Mouse (Mus musculus) layer of hippocampus, adult 11-12 months (tissue): ENCODE results near the gene Fkbp1a.

Experiments
- DNase-seq: peaks from one replicate; pipeline ENCODE4 v3.0.0; 2022; ENCODE audit warnings: low spot score

The Fkbp1a gene

DNA sequence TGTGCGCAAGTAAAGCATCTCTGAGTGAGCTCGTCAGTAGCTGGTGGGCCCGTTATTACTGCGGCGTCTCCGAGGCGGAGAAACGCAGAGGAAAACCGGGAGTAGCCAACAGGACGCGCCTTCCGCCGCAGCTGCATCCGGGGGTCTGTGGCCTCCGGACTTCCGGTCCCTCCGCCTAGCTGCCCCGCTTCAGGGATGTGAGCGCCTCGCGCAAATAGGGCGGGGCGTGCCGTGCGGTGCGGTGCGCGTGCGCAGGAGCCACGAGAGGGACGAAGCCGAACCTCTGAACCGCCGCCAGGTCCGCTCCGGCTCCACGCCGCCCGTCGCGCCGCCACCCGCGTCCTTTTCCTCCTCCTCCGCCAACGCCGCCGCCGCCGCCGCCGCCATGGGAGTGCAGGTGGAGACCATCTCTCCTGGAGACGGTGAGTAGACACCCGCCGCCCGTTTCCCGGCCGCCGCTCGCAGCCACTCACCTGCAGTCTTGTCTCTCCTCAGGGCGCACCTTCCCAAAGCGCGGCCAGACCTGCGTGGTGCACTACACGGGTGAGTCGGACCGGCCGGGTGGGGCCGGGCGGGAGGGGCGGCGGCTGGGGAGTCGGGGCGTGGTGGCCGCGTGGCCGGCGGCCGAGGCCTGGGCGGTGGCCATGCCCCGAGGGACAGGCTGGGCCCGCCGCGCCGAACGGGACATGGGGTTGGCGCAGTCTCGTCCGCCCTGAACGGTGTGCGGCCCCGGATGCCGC lies at the start of gene Fkbp1a:
Fkbp1a (plus strand) TSS at position 161 of the 740 bp plus-strand sequence.
- DNase-seq = peak; percentile 96

DNA sequence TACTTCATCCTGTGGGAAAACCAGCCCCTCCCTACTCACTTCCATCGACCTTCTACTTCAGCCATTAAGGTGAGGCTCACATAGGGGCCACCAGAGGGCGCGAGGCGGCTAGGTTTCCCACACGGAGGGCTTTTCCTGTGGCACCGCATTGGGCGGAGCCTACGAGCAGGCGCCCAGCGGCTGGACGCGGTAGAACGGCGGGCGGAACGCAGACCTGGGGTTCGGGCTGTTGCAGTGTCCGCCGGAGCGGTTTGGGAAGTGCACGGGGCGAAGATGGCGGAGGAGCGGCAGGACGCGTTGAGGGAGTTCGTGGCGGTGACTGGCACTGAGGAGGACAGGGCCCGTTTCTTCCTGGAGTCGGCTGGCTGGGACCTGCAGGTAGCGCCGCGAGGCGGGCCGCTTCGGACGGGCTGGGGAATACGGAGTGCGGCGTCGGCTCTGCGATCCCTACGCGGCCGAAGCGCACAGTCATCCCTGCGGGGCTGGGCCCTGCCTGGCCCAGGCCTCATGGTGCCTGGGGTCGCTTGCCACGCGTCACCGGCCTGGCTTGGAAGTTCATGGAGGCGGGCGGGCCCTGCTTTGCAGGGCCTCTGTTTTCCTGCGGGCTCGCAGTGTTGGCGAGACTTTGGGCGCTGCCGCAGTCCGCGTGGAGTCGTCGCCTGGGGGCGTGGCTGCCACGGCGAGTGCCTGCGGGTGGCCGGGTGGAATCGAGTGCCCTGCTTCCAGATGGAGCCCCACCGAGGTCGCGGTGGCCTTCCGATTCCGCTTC lies 48.1 kb upstream of the Fkbp1a start, which contains the start of gene Nsfl1c:
Nsfl1c (plus strand) TSS at position 148 of the 769 bp plus-strand sequence.
- peak; percentile 96 for DNase-seq

DNA sequence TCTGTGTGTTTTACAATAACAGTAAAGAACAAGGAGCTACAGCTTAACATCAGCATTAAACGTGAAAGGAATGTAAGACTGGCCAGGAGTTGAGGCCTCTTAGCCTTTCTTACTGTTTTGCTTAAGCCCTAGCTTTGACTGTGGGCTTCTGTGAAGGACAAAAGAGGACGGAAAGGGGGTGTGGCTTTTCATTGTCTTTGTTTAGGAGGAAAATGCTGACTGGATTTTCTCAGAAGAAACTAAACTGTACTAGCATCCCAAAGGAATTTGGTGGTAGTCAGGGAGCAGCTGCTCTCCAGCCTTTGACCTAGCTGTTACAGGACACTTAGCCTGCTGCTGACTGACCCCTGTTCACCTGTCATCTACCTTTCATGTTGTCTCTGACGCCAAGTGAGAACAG lies 43.9 kb upstream of the Fkbp1a start:
- DNase-seq = no peak

DNA sequence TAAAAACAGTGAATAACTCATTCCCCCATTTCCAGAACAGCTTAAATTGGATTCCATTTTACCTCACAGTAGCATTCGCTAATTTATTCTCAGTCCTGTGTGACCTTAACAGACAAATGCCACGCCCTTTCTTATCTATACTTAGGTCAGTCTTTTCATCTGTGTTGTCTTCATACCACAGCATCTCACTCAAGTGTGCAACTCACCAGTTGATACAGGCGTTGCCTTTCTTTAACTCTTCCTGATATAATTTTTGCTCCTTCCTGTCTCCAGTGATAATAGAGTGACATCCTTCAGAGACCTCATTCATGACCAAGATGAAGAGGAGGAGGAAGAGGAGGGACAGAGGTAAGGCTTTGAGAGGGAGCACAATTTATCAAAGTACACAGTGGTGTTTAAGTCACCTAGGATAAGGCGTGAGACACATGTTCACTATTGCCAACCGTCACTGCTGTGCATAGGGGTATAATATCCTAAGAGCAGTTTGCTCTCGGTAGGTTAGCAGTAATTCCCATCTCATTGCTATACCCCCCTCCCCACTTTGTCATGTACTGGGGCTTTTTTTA lies 41.8 kb upstream of the Fkbp1a start:
- no peak for DNase-seq

DNA sequence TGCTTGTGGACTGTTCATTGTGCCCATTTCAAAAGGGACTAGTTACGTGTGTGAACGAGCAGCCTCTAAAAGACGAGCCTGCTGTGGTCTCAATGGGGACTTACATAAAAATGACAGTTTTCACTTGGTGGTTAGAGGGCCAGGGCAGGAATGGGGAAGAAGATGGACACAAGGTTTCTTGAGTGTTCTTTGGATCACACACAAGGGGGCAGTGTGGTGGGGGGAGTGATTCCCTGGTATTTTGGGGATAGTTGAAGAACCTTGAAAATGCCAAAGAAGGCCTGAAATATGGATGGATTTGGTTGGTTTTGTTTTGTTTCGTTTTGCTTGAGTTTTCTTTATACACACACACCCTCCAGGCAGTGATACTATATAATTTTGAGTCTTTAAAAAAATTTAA lies 38.1 kb upstream of the Fkbp1a start:
- DNase-seq = no peak

DNA sequence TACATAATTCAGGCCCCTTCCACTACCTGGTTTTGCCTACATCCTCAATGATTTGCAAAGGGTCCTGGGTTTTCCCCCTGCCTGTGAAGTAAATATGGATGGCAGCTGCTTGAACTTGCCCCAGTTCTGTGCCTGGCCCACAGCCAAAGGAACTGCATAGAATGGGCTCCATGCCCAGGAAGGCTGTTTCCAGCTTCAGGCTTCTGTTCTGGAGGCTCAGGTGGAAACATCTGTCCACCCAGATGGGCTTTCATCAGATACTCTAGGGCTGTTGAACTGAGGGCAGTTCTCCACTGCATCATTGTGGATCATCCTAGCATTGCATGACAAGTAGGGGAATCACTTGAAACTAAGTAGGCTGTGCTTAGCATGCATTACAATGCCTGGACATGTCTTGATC lies 30.1 kb upstream of the Fkbp1a start:
- DNase-seq = peak; percentile 67

DNA sequence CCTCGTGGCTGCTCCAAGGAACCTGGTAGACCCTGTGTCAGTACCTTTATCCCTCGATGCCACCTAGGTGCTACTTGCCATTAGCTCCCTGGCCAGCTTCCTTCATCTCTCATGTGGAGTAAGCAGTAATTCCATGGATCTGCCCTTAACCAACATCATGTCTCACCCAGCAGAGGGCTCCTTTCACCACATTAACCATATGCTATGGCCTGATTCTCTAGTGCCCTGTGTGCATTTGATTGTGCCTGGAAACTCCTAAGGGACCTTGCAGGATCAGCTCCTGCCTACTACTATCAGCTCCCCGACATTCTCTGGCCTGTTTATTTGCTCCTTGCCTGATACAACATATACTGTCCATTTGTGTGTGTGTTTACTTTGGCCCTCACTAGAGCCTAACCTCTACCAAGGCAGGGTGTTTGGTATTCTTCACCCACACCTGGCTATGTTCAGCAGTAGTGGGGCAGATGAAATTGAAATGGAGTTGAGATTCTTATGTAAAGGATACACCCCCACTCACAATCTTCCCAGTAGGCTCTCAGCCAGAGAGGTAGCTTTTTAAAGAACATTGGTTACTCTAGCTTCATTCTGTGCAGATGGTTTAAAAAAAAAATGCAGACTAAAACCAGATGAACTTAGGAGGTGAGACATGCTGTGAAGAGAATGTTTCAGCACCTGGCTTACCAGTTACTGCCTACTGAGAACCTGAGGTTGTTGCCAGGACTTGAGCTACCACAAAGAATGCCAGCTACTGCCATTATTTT lies 28.6 kb upstream of the Fkbp1a start:
- peak; percentile 46 for DNase-seq

DNA sequence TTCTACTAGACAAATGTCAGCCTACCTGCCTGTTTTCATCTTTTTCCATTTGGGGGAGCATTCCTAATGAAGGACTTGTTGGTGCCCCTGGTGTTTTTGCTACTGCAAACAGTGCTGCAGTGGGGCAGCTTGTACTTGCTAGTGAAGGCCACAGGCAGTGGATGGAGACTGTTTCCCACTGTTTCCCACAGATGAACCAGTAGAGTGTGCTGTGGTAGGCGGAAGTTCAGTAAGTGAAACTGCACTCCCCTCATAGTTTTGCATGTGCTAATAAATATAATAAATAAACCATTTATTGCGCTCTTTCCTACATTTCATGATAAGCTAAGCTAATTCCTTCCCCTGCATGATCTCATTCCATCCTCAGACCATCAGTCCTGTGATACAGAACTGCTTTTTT lies 23.3 kb upstream of the Fkbp1a start:
- DNase-seq = no peak

DNA sequence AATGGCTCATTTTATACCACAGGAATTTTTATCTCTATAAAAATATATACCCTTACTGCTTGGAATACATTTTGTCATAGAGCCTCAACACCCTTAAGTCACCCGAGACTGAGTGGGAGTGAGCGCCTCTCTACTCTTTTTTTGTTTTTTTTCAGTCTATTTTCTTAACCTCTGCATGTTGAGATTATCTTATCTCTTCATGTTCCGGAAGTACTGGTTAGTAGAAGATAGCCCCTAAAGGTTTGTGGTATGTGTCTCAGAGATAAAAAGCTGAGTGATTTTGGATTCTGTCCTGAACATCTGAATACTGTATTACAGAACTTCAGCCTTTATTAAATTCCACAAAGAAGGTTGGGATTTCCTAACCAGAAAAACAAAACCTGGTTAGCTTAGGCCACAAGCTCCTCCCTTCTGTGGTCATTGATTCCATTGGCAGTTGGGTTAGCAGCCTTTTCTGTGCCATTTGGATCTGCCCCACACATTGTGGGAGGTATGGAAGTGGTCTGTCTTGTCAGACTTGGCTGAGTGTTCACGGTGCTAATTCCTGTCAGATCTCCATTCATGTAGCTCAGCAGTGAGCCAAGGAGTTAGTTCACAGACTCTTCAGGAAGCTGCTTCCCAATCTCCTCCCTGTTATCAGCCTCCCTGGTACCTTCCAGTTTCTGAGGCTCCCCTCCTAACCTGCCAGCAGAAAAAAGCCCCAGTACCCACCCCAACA lies 17.8 kb upstream of the Fkbp1a start:
- DNase-seq = no peak

DNA sequence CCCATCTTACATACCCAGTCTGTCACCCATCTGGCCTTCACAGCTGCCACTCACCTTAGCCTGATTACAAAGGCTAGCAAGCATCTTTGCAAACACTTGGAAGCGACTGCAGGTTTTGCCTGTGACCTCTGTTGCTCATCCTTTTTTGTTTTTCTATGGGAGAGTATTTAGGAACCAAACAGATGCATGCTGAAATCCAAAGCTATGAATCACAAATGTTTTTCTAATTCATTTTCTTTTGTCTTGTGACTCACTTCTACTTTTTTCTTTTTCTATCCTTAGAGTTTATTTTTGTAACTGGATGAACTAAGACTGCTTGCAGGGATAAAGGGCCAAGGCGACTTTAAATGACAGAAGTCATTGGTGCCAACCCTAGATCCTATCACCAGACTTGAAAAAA lies 16.8 kb upstream of the Fkbp1a start:
- DNase-seq = no peak

DNA sequence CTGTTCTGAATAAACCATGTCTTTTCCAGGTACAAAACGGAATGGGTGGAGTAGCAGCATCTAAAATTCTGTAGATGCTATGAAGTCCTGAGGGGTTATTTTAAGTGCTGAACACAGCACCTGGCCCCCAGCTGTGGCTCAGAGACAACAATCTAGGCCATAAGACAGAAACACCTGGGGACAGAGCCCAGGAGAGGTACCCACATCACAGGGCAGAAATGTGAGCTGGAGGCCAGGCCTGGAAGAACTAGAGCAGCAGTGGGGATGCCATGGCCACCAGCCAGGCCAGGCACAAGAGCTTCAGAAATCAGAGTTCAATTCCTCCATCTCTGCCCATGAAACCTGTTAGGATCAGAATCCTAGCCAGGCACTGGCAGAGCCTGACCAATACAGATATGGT lies 14.2 kb upstream of the Fkbp1a start:
- no peak for DNase-seq

DNA sequence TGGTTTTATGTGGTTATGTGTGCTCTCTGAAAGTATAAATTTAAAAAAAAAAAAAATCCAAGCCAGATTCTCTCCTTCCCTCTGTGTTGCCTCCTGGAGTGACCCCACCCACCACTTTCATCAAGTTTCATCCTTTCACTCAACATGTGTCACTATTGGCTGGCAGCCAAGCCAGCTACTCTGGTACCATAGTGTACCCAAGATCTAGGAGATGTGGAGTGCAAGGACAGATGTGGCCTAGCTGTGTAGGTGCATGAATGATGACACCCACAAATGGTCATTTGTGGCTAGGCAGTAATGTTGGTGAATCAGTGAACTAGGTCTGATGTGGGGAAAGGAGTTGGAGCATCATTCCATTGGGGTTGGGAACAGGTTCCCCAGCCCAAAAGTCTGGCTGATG lies 13.1 kb upstream of the Fkbp1a start:
- no peak for DNase-seq

DNA sequence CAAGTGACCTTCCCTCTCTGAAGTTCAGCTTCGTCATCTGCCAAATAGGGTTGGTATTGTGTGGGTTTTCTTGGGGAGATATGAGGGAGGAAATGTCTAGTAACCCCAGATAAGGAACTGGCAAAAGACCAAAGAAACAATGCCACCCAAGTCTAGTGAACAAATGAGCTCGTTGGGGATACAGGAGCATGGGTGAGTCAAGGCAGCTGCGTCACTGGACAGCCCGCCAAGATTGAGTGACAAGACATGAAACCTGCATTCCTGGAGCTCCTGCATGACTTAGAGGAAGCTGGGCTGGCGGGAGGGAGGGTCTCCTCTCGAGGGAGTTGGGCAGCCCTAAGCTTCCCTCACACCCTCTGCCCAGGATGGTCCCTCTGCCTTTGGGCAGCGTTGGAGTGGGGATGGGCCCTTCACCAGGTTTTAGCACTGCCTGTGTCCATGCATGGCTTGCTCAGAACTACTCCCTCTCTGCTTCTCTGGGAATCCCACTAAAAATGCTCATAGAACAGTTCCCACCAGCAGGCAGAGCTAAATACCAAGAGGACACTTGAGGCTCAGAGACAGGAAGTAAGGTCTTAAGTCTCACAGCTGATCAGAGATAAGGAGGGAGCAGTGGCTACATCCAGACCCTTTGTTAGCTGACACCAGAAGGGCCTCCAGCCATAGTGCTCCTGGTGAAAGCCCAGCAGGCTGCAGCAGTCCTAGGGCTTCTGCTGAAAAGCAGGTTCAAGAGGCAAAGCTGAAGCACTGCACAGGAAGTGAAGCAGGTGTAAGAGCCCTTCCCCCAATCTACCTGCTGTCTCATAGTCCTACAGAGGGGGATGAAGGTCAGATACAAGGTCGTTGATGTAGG lies 11.7 kb upstream of the Fkbp1a start:
- DNase-seq = no peak

DNA sequence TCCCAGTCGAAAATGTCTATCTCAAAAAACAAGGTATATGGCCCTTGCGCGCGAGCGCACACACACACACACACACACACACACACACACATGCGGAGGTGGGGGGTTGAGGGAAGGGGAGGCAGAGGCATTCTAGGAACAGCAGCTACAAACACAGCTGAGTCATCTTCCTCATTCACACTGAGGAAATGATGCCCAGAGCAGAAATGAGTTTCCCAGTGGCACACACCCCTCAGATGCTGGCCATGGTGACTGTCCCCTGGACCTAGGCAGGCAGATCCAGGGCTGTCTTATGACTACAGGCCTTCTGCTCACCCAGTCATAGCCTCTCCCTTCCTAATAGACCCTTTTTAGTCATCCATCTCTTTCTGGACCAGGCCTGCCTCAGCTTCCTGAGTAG lies 8.7 kb upstream of the Fkbp1a start:
- no peak for DNase-seq

DNA sequence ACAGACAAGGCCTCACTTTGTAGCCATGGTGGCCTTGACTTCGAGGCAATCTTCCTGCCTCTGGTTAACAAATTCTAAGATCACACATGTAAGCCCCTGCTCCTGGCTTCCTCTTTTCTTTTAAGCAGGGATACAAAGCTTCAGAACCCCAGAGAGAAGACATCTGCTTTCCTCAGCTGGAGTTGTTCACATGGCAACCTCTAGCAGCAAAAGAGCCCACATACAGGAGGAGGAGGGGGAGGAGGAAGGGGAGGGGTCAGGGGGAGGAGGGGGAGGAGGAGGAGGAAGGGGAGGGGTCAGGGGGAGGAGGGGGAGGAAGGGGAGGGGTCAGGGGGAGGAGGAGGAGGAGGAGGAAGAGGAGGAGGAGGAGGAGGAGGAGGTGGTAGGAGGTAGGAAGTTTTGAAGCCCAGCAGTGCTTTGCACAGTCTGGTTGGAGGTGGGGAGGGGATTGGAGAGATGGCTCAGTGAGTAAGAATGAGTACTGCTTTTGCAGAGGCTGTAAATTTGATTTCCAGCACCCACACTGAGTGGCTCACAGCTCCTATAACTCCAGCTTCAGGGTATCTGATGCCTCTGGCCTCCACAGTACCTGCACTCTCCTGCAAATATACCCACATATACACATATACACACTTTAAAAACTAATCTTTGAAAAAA lies 6.2 kb upstream of the Fkbp1a start:
- DNase-seq = no peak

DNA sequence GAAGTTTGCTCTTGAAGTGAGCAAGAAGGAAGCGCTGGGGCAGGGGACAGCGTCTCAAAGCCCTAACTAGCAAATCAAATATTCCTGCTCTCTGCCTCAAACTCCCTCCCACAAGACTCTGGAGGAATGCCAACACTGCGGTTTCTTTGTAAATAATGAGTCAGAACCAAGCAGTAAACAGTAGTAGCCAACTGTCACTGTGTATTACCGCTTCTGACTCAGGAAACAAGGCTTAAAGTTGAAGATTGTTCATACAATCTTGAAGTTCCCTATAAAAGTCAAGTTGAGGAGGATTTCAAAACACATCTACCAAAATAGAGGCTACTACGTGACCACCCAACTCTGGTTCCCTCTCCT lies 5.7 kb upstream of the Fkbp1a start:
- peak; percentile 64 for DNase-seq

DNA sequence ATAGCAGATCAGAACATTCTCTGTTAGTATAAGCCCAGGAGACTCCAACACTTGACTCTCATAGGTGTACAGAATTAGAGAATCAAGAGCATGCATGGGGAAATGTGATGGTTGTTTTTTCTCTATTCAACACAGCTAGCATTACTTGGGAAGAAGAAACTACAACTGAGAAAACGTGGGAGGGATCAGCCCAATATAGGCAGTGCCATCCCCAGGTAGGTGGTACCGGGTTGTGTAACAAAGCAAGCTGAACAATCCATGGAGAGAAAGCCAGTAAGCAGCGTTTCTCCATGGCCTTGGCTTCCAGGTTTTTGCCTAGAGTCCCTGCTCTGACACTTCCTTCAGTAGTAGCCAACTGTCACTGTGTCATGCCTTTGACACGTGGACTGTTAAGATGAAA lies 3.6 kb upstream of the Fkbp1a start:
- DNase-seq = no peak

DNA sequence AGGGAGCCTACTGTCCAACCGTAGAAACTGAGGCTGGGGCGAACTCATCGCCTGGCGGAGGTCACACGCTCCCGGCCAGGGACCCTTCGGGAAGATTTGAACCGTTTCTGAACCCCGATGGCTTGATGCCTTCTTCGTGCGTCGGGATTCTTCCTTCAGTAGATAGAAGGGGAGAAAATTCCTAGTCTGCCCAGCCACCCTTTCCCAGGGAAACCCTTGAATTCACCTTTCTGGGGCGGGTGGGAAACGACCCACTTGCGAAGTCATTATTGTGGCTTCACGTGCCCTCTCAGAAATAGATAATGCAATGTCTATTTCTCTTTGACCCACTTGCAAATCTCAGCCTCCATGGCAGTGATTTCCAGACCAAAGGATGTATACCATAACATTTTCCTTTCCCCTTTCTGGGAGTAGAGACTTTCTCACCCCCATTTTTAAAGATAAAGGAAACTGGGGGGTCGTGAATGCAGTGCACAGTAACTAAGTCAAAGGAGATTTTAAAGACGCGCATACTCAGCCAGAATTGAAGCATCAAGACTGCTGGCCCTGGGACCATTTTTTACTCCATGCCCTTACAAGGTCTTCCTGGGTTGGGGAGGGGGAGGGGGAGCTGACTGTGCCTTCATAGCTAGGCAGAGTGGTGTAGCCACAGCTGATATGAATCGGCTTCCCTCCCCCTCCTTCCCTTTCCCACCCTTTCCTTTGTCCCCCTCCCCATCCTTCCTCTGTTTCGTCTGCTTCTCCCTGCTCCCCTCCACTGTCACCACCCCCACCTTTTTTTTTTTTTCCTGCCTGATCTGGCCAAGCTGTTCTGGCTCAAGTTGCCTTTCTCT lies 996 bp downstream of the Fkbp1a start:
- peak; percentile 55 for DNase-seq

DNA sequence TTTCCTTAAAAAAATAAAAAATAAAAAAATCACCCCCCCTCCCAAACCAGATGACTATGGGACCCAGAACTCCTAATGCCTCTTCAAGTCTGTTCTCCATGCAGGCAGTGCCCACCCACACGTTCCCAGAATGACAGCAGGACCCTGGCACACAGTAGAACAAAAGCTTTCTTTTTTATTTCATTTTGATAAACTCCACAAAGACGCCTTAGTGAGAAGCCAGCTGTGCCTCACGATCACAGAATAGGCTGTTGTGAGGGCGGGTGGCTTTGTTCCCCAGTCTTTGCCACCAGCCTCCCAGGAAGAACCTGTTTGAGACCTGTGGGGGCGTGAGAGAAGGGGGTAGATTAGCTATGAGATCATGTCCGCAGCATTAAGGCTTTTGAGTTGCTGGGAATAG lies 2.4 kb downstream of the Fkbp1a start:
- DNase-seq = peak; percentile 61

DNA sequence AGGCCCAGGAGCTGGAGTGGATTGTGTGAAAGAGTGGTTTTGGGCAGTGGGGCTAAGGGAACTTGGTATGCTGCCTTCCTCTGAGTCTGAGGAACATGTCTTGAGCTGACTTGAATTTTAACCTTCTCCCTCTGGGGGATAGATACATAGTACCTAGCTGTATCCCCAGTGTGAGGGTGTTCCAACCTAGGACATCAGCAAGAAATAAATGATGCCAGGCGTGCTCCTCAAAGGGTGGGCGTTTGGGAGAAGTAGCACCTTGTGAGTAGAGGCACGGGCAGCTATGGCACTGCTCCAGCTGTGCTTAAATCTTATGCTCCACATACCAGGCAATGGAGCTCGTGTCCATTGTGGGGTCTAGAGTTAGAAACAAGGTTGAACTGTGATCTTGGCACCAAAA lies 4.3 kb downstream of the Fkbp1a start:
- DNase-seq = no peak
